Mouse (Mus musculus) kidney, postnatal 0 days (tissue): ENCODE results near the gene Slc39a11. TPM values are rescaled to one million over a fixed set of nuclear protein-coding genes. Genes with fewer than 3 reads are reported as not detected.
A peak's percentile ranks its signal among the peaks of the same experiment; 100 is the strongest.

Experiments
- ATAC-seq: fragments of 200-750 bp; cut with Nextera tagmentation; replicated peaks from 2 replicates; pipeline ENCODE4 v1.8.0; 2017; ENCODE audit warnings: low read depth, moderate number of reproducible peaks, moderate TSS enrichment, moderate library complexity; ENCODE audit not compliant: low FRiP score
- DNase-seq: peaks from one replicate; pipeline ENCODE4 v3.0.0-alpha.2; 2016; ENCODE audit warnings: low spot score
- H3K27ac ChIP-seq: fragments of 300-500 bp; sonication (generic); 2 replicates; pipeline ENCODE4 v1.5.1; 2014; ENCODE audit warnings: mild to moderate bottlenecking
- H3K27me3 ChIP-seq: fragments of 300-500 bp; sonication (generic); 2 replicates; pipeline ENCODE4 v1.6.1; 2014; ENCODE audit warnings: low read length, mixed read lengths; ENCODE audit not compliant: insufficient read depth
- H3K36me3 ChIP-seq: fragments of 300-500 bp; sonication (generic); 2 replicates; pipeline ENCODE4 v1.6.1; 2014; ENCODE audit warnings: low read length, mixed read lengths; ENCODE audit not compliant: insufficient read depth
- H3K4me1 ChIP-seq: fragments of 300-500 bp; sonication (generic); replicated peaks from 2 replicates; pipeline ENCODE4 v1.6.1; 2014; ENCODE audit warnings: antibody characterized with exemption, low read length, mixed read lengths; ENCODE audit not compliant: insufficient read depth
- H3K4me2 ChIP-seq: fragments of 300-500 bp; sonication (generic); 2 replicates; pipeline ENCODE4 v1.6.1; 2014; ENCODE audit warnings: mild to moderate bottlenecking, low read length, moderate library complexity, mixed read lengths
- H3K4me3 ChIP-seq: fragments of 300-500 bp; sonication (generic); replicated peaks from 2 replicates; pipeline ENCODE4 v1.5.1; 2014; ENCODE audit warnings: low read depth, low read length
- H3K9ac ChIP-seq: fragments of 300-500 bp; sonication (generic); 2 replicates; pipeline ENCODE4 v1.6.1; 2014; ENCODE audit warnings: low read depth, low read length
- H3K9me3 ChIP-seq: fragments of 300-500 bp; sonication (generic); replicated peaks from 2 replicates; pipeline ENCODE4 v1.6.1; 2016; ENCODE audit warnings: low read length, inconsistent platforms, mixed read lengths
- CTCF ChIP-seq: IDR thresholded peaks from 2 replicates; pipeline ENCODE4 v1.5.1; 2016; ENCODE audit warnings: antibody characterized with exemption, low read depth, mild to moderate bottlenecking, moderate library complexity
- WGBS: fragments of 180-500 bp; shearing (Covaris S2); extraction: QIAGEN DNeasy Blood & Tissue Kit; methylation state at CpG from one replicate; pipeline ENCODE4 v1.1.7; 2014; 5-methylcytosine and 5-hydroxymethylcytosine counted together
- polyA plus RNA-seq: library from polyadenylated mRNA; unstranded; fragments of >200 nt; fragmentation: Nextera tagmentation; extraction: Ambion mirVana; gene quantifications from 2 replicates; pipeline ENCODE4 v1.2.1, GENCODE M21; 2015

Gene Slc39a11
- polyA plus RNA-seq, 1 experiment from 2014 or later = 23.3 TPM

DNA sequence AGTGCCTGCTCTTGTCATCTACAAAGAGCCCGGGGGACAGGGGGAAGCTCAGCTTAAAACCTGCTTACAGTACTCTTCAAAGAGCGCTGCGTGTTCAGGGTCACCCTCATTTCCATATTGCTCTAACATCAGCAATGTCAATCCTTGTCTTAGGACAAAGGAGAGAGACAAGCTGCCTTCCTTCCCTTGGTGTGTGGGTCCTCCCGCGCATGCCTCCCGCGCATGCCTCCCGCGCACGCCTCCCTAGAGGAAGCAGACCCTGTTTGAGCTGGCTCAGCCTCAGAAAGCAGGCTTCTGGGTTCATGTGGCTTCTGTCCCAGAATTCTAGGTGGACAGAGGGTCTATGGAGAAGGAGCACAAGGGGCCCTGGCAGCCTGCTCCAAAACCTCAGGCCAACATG lies 404.2 kb downstream of the Slc39a11 start:
- Histone ChIP-seq H3K4me1 (peaks cover 6% of the 10 kb centered on the region; the same call in 1 of the 2 replicates), H3K4me2 (no peak overlapping the region), H3K4me3 (no peak overlapping the region), H3K36me3 (no peaks in the 10 kb centered on the region), H3K9ac (no peak overlapping the region), H3K27ac (peak overlapping the region; percentile 25; the same call in 1 of the 2 replicates), H3K9me3 (no peaks in the 10 kb centered on the region), H3K27me3 (no peaks in the 10 kb centered on the region)
- TF ChIP-seq CTCF = no peak
- ATAC-seq = no peak
- 42% methylated on average over 10 of the region's 10 CpGs for WGBS
- peak; percentile 47 for DNase-seq

DNA sequence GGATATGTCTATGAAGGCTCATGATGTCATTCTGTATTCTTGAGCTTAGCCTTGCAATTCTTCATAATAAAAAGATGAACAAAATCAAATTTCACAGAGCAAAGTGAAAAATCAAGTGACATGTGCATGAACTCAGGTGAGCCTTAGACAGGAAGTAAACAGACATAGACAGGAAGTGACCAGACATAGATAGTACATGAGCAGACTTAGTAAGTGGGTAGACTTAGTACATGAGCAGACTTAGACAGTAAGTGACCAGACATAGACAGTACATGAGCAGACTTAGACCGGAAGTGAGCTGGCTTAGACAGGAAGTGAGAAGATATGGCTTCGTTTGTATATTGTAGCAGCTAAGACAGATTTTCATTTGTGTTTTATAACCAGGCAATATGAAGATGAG lies 415.4 kb downstream of the Slc39a11 start:
- Histone ChIP-seq H3K9me3 (no peaks in the 10 kb centered on the region), H3K4me2 (no peak overlapping the region), H3K27ac (no peak overlapping the region), H3K27me3 (no peaks in the 10 kb centered on the region), H3K9ac (no peak overlapping the region), H3K4me3 (no peak overlapping the region), H3K36me3 (no peaks in the 10 kb centered on the region), H3K4me1 (no peaks in the 10 kb centered on the region)
- WGBS = 83% methylated on average over 2 of the region's 2 CpGs
- no peak for DNase-seq
- no peak for ATAC-seq
- TF ChIP-seq CTCF = no peak

- no peak; the same call in 1 of the 2 replicates for ATAC-seq
- Histone ChIP-seq H3K4me2 (no peak overlapping the region), H3K4me3 (no peak overlapping the region), H3K9ac (no peak overlapping the region), H3K27ac (no peak overlapping the region), H3K4me1 (no peaks in the 10 kb centered on the region), H3K36me3 (no peaks in the 10 kb centered on the region), H3K9me3 (no peaks in the 10 kb centered on the region), H3K27me3 (no peaks in the 10 kb centered on the region)
- WGBS = 27% methylated on average over 6 of the region's 6 CpGs
- TF ChIP-seq CTCF = no peak
- DNase-seq = no peak
Measured at GRCm38 (mm10) chr11:113232049-113232448, 417.8 kb downstream of the Slc39a11 start.

GRCm38 (mm10) chr11:113230410-113231132 lies 419.3 kb downstream of the Slc39a11 start:
- no peaks in the 10 kb centered on the region for H3K9me3 ChIP-seq
- H3K27ac ChIP-seq = no peak overlapping the region
- TF ChIP-seq CTCF = no peak
- H3K9ac ChIP-seq = no peak overlapping the region
- H3K4me1 ChIP-seq = no peaks in the 10 kb centered on the region
- no peaks in the 10 kb centered on the region for H3K27me3 ChIP-seq
- no peaks in the 10 kb centered on the region for H3K36me3 ChIP-seq
- no peak overlapping the region for H3K4me3 ChIP-seq
- 53% methylated on average over 6 of the region's 6 CpGs for WGBS
- H3K4me2 ChIP-seq = no peak overlapping the region
- ATAC-seq = no peak
- no peak for DNase-seq

DNA sequence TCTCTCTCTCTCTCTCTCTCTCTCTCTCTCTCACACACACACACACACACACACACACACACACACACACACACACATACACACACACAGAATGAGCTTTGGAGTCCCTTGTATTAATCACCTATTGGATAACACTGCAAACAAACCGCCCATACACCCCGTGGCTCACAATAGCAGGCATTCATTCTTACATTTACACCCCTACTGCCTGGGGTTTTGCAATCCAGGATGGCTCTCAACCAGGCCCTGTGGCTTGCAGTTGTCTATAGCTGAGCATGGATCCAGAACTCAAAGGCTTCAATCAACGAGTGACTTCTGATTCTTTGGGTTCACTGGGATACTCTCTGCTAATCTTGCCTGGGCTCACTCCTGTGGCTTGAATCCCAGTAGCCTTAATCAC lies 424.1 kb downstream of the Slc39a11 start:
- 66% methylated on average over 3 of the region's 3 CpGs for WGBS
- Histone ChIP-seq H3K36me3 (no peaks in the 10 kb centered on the region), H3K9ac (no peak overlapping the region), H3K4me3 (no peak overlapping the region), H3K9me3 (no peaks in the 10 kb centered on the region), H3K27ac (no peak overlapping the region), H3K4me1 (peaks cover 10% of the 10 kb centered on the region; the same call in 1 of the 2 replicates), H3K27me3 (no peaks in the 10 kb centered on the region), H3K4me2 (no peak overlapping the region)
- DNase-seq (no peak), ATAC-seq (no peak)
- TF ChIP-seq CTCF = no peak

GRCm38 (mm10) chr11:113223756-113224323 lies 426.0 kb downstream of the Slc39a11 start:
- DNase-seq (peak; percentile 44), ATAC-seq (no peak)
- no peak overlapping the region for H3K4me3 ChIP-seq
- H3K9ac ChIP-seq = no peak overlapping the region
- peaks cover 12% of the 10 kb centered on the region; the same call in 1 of the 2 replicates for H3K4me1 ChIP-seq
- H3K4me2 ChIP-seq = no peak overlapping the region
- WGBS = 7% methylated on average over 4 of the region's 4 CpGs
- no peaks in the 10 kb centered on the region for H3K9me3 ChIP-seq
- H3K27me3 ChIP-seq = no peaks in the 10 kb centered on the region
- TF ChIP-seq CTCF = no peak
- no peaks in the 10 kb centered on the region for H3K36me3 ChIP-seq
- no peak overlapping the region for H3K27ac ChIP-seq
